Mouse (Mus musculus): ENCODE data around the gene Bex6.

The Bex6 gene

GRCm38 (mm10) chr16:32179333-32179901 is at the start of gene Bex6:
Bex6 (plus strand) TSS chr16:32179823.
- no peak for DNase-seq

- DNase-seq: peak; percentile 60
Measured at GRCm38 (mm10) chr16:32130190-32130826, 49.3 kb upstream of the Bex6 start.

DNA sequence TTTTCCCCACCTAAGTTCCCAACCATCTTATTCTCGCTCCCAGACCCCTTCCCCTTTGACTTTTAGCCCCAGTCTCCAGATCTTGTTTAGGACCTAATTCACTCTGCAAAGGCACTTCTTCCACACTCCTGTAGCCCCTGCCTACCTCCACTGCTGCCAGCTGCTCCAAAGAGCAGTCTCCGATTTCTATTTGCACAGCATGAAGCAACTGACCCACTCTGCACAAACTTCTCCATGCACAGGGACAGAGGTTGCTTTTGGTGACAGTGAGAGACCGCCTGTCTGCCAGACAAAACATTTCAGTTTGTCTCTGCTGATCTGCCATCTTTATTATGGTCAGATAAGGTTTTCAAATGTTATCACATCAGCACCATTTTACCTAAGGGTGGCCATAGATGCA is 46.5 kb upstream of the Bex6 start:
- no peak for DNase-seq

GRCm38 (mm10) chr16:32135842-32136357 is 43.7 kb upstream of the Bex6 start:
- no peak for DNase-seq

GRCm38 (mm10) chr16:32138954-32139353 is 40.7 kb upstream of the Bex6 start:
- no peak for DNase-seq

GRCm38 (mm10) chr16:32143766-32144165 is 35.9 kb upstream of the Bex6 start:
- no peak for DNase-seq

GRCm38 (mm10) chr16:32144592-32144991 is 35.0 kb upstream of the Bex6 start:
- DNase-seq: no peak

GRCm38 (mm10) chr16:32147589-32148207 is 31.9 kb upstream of the Bex6 start:
- no peak for DNase-seq

- DNase-seq: no peak
Measured at GRCm38 (mm10) chr16:32153976-32154375, 25.6 kb upstream of the Bex6 start.

- peak; percentile 37 for DNase-seq
Measured at GRCm38 (mm10) chr16:32154437-32154836, 25.2 kb upstream of the Bex6 start.

DNA sequence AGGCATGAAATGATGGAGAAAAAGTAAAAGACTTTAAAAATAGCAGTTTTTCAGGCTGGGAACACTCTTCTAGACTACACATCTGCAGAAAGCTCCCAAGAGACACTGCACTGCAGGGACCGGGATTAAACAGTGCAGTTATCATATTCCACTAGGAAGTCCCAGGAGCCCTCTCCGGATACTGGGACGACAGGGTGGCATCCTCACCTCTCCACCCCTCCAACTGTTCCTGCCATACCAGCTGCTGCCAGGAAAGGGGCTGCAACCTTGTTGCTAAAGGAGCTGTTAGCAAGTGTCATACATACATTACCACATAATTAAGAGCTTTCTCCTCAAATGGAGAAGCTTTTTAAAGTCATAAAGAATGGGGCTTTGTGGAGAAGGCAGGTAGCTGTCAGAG is 22.9 kb upstream of the Bex6 start:
- no peak for DNase-seq

- DNase-seq: no peak
Measured at GRCm38 (mm10) chr16:32157369-32157768, 22.3 kb upstream of the Bex6 start.

DNA sequence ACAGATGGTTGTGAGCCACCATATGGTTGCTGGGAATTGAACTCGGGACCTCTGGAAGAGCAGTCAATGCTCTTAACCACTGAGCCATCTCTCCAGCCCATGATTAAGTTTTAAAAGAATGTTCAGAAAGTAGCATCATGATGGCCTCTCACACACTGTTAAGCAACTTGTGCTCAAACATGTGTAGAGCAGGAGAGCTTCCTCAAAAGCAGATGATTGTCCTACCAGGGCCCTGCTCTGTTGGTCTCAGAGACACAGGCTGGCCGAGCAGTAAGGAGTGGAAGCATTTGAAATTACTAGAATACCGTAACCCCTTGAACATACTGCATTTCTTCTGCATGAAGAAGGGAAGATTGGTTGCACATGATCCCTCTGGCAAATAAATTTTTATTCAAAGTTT is 20.7 kb upstream of the Bex6 start:
- DNase-seq: no peak

GRCm38 (mm10) chr16:32160742-32161323 is 18.8 kb upstream of the Bex6 start:
- no peak for DNase-seq

DNA sequence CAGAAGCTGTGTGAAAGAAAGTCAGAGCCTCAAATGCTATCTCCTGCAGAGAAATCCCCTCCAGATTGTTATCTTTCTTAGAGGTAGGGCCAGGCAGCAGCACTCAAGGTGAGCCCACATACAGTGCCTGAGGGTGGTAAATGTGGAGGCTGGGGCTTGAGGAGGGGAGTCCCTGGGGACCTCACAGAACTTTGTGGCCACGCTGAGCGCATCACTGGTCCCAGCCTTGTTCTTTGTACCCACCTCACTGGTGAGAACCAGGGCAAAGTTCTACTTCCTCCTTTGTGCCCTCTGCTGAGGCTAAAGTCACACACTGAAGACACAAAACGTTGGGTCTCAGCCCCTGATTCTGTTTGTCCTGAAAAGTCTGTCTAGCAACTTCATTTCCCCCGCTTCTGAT is 16.2 kb upstream of the Bex6 start:
- DNase-seq: no peak

- DNase-seq: no peak
Measured at GRCm38 (mm10) chr16:32163891-32164290, 15.7 kb upstream of the Bex6 start.

DNA sequence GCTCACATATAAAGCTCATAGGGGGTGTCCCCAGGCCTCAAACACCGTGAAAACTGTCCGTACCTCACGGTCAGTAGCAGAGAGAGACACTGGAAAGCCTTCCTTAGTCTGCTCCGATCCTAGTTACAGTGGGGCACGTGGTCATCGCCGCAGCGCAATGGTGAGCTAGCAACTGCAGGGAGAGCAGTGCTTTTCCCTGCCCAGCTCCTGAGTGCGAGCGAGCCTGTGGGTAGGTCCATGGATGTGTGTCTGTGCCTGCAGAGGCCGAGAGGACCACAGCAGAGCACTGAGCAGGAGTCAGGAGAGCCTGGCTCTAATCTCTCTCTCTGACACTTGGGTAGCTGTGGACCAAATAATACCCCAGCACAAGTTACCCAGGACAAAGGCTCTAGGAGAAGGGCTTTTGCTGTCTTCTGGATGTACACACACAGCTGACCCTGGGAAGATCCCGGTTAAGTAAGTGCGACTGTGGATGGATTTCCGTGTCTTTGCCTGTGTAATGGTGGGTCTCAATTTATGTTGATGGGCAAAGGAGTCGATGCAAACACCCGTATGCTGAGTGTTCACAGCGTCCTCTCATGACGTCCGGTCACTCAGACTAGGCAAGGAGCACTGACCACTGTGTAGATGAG is 15.1 kb upstream of the Bex6 start:
- peak; percentile 45 for DNase-seq

GRCm38 (mm10) chr16:32165281-32165821 is 14.3 kb upstream of the Bex6 start, which contains the start of gene Nrros:
Nrros (minus strand) TSS chr16:32165594.
- DNase-seq: peak; percentile 59

DNA sequence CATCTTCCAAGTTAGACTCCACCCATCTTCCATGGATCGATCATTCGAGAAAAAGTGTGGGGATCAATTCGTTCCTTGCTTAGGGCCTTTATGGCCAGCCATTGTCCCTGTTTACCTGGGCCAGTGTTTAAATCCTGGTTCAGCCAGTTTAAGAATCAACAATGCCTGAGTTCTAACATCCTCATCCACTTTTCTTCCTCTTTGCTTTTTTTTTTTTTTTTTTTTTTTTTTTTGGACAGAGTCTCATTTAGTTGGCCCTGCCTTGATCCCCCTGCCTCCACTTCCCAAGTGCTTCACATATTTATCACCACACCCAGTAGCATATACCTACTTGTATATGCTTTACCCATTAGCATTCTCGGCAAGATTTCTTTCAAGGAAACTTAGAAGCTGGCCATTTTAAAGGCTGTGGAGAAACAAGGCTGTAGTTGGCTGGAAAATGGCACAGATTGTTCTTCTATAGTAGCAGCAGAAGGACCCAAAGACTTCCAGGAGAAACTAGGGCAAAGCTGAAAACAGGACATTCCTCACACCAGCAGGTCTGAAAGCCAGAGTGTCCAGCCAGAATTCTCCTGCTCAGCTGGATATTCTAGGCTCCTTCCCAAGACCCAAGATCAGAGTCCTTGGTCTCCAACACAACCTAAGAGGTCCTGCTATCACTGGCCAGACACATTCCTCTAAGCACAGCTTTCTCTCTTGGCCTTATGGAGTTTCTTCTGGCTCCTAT is 11.6 kb upstream of the Bex6 start:
- no peak for DNase-seq

- DNase-seq: no peak
Measured at GRCm38 (mm10) chr16:32171031-32171731, 8.4 kb upstream of the Bex6 start.

- DNase-seq: no peak
Measured at GRCm38 (mm10) chr16:32173401-32173800, 6.2 kb upstream of the Bex6 start.
